Mouse (Mus musculus) MEL-GATA-1-ER (cell line): ENCODE measurements around the gene Scrn2.

Experiments
- DNase-seq: peaks from one replicate; pipeline ENCODE4 v3.0.0-alpha.2; 2012; ENCODE audit warnings: low read depth; ENCODE audit errors: extremely low read depth

Scrn2 gene

DNA sequence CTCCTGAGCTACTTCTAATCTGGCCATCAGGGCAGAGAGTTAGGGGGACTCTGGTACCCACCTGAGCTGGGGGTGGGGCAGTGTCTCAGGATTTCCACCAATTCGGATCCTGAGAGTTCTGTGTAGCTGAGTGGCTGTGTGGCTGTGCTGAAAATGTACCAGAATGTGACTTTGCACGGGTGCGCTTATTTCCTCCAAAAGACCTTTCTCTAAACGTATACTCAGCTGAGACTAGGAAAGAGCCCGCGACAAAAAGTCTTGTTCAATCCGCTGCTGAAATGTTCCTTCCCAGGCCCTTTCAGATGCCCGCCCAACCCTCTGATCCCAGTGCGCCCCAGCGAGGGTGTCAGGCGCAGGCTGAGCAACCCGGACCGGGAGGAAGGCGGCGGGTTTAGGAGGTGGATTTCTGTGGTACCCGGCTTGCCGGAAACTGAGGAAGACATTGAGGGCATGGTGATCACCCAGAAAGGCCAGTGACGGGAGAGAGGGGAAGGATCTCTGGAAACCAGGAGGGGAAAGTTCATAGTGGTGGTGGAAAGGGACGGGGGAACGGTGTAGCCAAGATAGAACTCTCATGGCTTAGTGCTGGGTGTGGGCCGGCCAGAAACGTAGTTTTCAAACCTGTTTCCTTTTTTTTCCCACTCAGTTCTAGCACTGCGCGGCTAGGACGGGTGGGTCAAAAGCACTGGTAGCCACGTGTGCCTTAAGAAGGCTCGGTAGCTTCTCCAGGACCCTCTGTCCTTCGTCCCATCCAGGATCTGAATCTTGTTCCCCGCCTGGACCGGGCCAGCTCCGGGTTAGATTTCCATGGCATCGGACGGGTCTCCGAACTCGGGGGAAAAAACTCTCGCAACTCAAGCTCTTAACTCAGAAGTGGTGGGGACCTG lies 11.8 kb upstream of the Scrn2 start:
- no peak for DNase-seq

DNA sequence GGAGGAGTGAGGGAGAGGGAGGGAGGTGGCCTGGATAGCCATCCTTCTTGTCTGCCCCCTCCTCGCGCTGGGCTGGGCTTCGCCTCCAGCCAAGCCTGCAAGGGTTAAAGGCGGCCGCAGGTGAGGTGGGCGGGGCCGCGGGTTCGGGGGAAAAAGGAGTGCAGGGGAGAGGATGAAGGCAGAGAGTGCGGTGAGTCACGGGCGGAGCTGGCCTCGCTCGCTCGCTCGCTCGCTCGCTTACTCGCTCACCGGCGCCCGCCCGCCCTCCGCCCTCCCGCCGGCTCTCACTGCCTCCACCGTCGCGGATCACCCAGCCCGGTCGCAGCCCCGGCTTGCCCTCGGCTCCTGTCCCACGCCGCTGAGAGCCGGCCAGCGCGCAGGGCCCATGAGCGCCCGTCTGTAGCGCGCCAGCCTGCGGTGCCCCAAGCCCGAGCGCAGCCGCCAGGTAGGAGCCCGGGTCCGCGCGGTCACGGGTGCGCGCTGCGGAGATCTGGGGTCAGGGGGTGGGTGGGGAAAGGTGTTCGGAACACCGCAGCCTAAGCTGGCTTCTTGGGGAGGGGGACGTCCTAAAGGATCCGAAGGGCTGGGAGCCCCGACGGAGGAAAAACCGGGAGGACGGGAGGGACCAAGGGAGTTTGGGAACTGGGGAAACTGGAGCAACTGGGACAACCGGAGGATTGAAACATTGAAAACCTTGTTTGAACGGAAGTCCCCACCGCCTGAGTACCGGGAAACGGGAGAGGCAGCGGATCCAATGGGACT lies 11.0 kb upstream of the Scrn2 start:
- no peak for DNase-seq

GRCm38 (mm10) chr11:97019345-97019708 lies 10.4 kb upstream of the Scrn2 start:
- DNase-seq, result no peak

DNA sequence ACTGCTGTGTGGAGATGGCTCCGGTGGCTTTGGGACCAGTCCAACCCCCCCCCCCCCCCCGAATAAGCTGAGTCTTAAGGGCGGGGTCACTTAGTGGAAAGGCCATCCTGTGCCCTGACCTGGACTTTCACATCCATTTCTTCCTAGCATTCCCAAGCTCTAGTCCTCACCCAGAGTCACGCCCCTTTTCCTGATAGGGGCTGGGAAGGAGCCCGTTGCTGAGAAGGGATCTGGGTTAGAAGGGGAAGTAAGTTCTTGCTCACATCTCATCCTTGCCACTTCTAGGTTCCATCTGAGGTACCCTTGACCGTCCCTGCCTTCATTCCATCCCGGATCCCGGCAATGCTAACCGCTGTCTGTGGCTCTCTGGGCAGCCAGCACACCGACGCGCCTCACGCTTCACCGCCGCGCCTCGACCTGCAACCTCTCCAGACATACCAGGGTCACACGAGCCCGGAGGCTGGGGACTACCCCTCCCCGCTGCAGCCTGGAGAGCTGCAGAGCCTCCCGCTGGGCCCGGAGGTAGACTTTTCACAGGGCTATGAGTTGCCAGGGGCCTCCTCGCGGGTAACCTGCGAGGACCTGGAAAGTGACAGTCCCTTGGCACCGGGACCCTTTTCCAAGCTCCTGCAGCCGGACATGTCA lies 8.5 kb upstream of the Scrn2 start:
- no peak for DNase-seq

DNA sequence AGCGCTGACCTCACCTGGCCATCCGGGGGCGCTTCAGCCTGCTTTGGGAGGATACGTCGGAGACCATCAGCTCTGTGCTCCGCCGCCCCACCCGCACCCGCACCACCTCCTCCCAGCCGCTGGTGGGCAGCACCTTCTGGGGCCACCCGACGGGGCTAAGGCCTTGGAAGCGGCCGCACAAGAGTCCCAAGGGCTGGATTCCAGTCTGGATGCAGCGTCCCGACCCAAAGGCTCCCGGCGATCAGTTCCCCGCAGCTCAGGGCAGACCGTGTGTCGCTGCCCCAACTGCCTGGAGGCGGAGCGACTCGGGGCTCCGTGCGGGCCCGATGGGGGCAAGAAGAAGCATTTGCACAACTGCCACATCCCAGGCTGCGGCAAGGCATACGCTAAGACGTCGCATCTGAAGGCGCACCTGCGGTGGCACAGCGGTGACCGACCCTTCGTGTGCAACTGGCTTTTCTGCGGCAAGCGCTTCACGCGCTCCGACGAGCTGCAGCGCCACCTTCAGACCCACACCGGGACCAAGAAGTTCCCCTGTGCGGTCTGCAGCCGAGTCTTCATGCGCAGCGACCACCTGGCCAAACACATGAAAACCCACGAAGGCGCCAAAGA lies 7.8 kb upstream of the Scrn2 start:
- peak; percentile 46 for DNase-seq

GRCm38 (mm10) chr11:97024977-97025376 lies 4.8 kb upstream of the Scrn2 start:
- DNase-seq, result no peak

- peak; percentile 73 for DNase-seq
These were observed 3.9 kb upstream of the Scrn2 start for GRCm38 (mm10) chr11:97025721-97026344.

- DNase-seq, result no peak
These were observed 688 bp downstream of the Scrn2 start for GRCm38 (mm10) chr11:97030426-97030825.

DNA sequence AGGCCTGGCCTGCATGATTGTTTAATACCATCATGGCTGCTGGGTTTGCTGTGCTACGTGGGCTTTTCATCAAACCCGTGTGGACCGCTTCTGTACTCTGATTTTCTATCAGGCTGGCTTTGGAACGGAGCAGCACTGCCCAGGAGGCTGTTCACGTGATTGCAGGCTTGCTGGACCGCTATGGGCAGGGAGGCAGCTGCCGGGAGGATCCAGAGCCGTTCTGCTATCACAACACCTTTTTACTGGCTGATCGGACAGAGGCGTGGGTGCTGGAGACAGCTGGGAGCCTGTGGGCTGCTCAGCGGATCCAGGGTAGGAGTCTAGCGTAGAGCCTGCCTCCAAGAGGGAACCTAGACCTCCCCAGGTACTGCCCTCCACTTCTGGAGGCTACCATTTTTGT lies 2.2 kb downstream of the Scrn2 start:
- no peak for DNase-seq

DNA sequence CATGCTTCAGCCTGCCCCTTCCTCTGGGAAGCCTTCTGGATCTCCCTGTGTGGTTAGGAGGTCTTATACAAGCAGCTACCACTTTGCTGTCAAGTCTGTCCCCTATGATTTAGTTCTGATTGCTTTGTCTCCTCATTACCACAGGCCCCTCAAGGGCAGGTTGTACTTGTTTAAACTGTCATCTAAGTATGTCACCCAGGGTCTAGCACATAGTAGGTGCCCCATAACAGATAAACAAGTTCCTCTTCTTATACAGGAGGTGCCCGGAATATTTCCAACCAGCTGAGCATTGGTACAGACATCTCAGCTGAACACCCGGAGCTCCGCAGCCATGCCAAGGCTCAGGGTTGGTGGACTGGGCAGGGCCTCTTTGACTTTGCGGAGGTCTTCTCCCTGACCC lies 2.8 kb downstream of the Scrn2 start:
- no peak for DNase-seq

- no peak for DNase-seq
These were observed 4.0 kb downstream of the Scrn2 start for GRCm38 (mm10) chr11:97033781-97034180.

DNA sequence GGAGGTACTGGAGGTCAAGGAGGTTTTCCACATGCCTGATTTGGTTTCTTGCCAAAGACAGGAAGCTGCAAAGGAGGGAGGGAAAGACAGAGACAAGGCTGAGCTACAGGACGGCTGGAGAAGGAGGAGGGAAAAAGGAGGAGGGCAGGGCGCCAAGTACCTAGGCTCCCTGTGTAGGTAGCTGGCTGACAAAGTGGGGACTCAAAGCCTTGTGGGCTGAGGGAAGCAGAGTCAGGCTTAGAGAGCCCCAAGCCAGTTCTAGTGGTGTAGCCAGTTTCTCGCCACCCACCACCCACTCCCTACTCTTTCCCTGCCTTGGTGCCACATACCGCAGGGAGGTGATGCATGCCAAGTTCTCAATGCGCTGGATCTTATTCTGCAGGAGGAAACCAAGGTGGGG lies 6.4 kb downstream of the Scrn2 start:
- DNase-seq, result no peak

DNA sequence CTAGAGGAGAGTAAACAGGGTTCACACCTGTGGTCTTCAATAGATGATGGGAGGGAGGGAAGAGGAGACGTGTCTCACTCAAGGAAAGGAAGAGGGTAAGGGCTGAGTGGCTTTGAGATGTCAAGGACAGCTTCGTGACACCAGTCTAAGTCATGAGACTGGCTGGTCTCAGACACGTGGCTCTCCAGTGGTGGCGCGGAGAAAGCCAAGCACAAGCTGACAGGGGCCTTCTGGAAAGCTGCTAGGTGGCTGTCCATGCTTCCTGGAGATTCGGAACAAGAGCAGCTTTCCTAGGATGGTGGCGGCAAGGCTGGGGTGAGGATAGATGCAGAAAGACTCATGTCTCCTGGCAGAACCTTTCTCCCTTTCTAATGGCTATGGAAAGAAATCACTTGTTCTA lies 9.1 kb downstream of the Scrn2 start:
- no peak for DNase-seq

DNA sequence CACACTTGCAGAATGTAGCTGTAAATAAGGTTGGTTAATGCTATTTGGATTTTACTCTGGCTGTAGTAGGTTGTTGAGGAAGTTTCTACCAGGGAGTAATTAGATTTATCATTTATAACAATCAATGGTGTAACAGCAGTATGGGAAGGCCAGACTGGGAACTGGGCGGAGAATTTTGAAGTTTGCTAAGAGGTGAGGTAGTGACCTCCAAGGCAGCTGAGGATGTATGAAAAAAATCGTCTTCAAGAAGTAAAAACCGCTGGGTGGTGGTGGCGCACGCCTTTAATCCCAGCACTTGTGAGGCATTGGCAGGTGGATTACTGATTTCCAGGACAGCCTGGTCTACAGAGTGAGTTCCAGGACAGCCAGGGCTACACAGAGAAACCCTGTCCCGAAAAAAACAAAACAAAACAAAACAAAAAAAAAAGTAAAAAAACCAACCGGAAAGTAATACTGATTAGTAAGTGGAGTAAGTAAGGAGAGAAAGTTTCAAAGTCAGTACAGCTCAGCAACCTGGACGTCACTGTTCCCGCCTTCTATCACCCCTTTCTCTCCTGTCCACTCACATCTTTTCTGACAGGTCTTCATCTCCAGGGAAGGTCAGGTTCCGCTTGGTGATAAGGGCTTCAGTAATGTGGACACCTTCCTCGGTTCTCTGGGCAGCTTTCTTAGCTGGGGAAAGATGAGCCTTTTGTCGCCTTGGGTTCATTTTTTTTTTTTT lies 10.7 kb downstream of the Scrn2 start:
- no peak for DNase-seq

DNA sequence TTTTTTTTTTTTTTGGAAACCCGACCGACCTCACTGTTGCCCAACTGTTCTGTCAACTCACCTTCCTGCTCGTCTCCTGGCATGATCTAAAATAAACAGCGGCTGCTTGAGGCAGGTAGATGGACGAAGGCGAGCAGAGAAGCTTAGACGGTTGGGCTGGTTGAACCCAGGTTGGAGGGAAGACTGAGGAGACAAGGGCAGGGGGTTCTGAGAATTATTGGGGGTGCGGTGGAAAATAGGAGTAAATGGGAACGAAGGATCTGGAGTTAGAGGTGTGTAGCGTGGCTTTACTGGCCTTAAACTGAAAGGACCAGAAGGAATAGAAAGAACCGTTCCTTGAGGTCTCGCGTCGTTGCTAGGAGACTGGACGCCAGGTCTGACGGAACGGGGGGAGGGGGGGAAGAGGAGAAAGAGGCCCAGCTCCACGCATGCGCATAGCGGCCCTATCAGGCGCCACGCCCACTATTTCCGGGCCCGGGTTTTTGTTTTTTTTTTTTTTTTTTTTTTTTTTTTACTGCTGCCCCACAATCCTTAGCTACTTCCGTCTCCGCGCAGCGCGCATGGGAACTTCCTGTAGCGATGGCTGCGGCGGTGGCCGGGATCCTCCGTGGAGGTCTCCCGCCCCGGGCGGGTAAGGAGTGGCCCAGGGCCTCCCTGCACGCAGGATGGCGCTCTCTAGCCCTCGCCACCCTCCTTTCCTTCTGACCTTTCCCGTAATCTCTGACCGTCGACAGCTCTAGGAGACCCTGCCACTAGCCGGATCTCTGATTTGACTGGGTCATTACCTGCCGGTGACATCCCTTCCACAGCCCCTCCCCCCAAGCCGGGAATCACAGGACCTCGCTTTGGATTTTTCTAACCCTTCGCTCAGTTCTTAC lies 11.5 kb downstream of the Scrn2 start, which contains the start of the genes Lrrc46 and Mrpl10:
Gene Lrrc46 (minus strand): TSS at position 386 of the 878 bp plus-strand sequence.
Gene Mrpl10 (plus strand): TSS at position 539 of the 878 bp plus-strand sequence.
- DNase-seq, result peak; percentile 74

- DNase-seq, result no peak
These were observed 15.2 kb downstream of the Scrn2 start for GRCm38 (mm10) chr11:97044902-97045301.

GRCm38 (mm10) chr11:97045861-97046260 lies 16.1 kb downstream of the Scrn2 start:
- DNase-seq, result no peak

- no peak for DNase-seq
These were observed 18.4 kb downstream of the Scrn2 start for GRCm38 (mm10) chr11:97048090-97048650.

GRCm38 (mm10) chr11:97049492-97050085 lies 19.9 kb downstream of the Scrn2 start:
- no peak for DNase-seq
